Mouse (Mus musculus) heart, postnatal 0 days (tissue): ENCODE measurements at regions not wholly inside any gene's neighbourhood (a gene's known extent, or its start where the extent isn't known, plus 50 kb on each side); places are given as distances from the start of the nearest gene placed in this dataset.

Experiments
- CTCF ChIP-seq: IDR thresholded peaks from 2 replicates; pipeline ENCODE4 v1.5.1; 2016; ENCODE audit warnings: antibody characterized with exemption, control low read depth, low read depth
- EP300 ChIP-seq: IDR thresholded peaks from 2 replicates; pipeline ENCODE4 v1.6.1; 2016; ENCODE audit warnings: antibody characterized with exemption, low read depth

- TF ChIP-seq CTCF (no peak), EP300 (no peak)
Measured at GRCm38 (mm10) chr14:90334541-90334940, 1863.3 kb upstream of the Pcdh20 start.
